Mouse (Mus musculus) midbrain, embryonic 15.5 days (tissue): ENCODE measurements at regions not wholly inside any gene's neighbourhood (a gene's known extent, or its start where the extent isn't known, plus 50 kb on each side); places are given as distances from the start of the nearest gene placed in this dataset.

ENCODE experiments used
- ATAC-seq: fragments of 200-750 bp; cut with Nextera tagmentation; replicated peaks from 2 replicates; pipeline ENCODE4 v1.8.0; 2017; ENCODE audit warnings: moderate TSS enrichment
- H3K27ac ChIP-seq: fragments of 300-500 bp; sonication (generic); 2 replicates; pipeline ENCODE4 v1.5.1; 2015; ENCODE audit warnings: mild to moderate bottlenecking, inconsistent platforms
- H3K27me3 ChIP-seq: fragments of 300-500 bp; sonication (generic); replicated peaks from 2 replicates; pipeline ENCODE4 v1.6.1; 2015; ENCODE audit warnings: inconsistent platforms
- H3K36me3 ChIP-seq: fragments of 300-500 bp; sonication (generic); replicated peaks from 2 replicates; pipeline ENCODE4 v1.6.1; 2015; ENCODE audit warnings: inconsistent platforms
- H3K4me1 ChIP-seq: fragments of 300-500 bp; sonication (generic); 2 replicates; pipeline ENCODE4 v1.6.1; 2015; ENCODE audit warnings: inconsistent platforms
- H3K4me2 ChIP-seq: fragments of 300-500 bp; sonication (generic); 2 replicates; pipeline ENCODE4 v1.6.1; 2015; ENCODE audit warnings: inconsistent platforms, mild to moderate bottlenecking, moderate library complexity
- H3K4me3 ChIP-seq: fragments of 300-500 bp; sonication (generic); 2 replicates; pipeline ENCODE4 v1.5.1; 2015; ENCODE audit warnings: mild to moderate bottlenecking, inconsistent platforms
- H3K9ac ChIP-seq: fragments of 300-500 bp; sonication (generic); 2 replicates; pipeline ENCODE4 v1.6.1; 2015; ENCODE audit warnings: mild to moderate bottlenecking, inconsistent platforms
- H3K9me3 ChIP-seq: fragments of 300-500 bp; sonication (generic); 2 replicates; pipeline ENCODE4 v1.6.1; 2016; ENCODE audit warnings: inconsistent platforms
- WGBS: fragments of 180-500 bp; shearing (Covaris S2); methylation state at CpG from one replicate; pipeline ENCODE4 v1.1.7; 2015; ENCODE audit warnings: mixed read lengths; 5-methylcytosine and 5-hydroxymethylcytosine counted together

DNA sequence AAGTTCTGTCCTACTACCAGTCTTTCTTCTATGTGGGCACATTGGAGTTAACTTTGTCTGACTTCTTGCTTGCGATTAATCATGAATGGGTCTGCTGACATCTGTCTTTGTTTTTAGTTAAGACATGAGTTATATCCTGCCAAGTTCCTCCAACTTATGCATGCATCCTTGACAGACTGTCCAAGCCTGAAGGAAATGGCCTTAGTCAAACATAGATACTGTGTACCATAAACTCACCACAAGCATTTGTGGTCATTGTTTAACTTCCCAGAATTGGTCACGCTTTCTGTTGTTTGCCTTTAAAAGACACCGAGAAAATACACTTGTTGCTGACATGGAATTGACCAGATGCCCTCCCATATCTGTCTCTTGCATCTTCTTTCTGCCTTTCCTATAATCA lies 519.4 kb upstream of the Hs6st1 start:
- Histone ChIP-seq H3K9me3 (no peaks in the 10 kb centered on the region), H3K4me2 (no peak overlapping the region), H3K4me3 (no peak overlapping the region), H3K27me3 (no peaks in the 10 kb centered on the region), H3K9ac (no peak overlapping the region), H3K36me3 (no peaks in the 10 kb centered on the region), H3K4me1 (no peaks in the 10 kb centered on the region), H3K27ac (no peak overlapping the region)
- 89% methylated on average over 3 of the region's 3 CpGs for WGBS
- no peak for ATAC-seq

DNA sequence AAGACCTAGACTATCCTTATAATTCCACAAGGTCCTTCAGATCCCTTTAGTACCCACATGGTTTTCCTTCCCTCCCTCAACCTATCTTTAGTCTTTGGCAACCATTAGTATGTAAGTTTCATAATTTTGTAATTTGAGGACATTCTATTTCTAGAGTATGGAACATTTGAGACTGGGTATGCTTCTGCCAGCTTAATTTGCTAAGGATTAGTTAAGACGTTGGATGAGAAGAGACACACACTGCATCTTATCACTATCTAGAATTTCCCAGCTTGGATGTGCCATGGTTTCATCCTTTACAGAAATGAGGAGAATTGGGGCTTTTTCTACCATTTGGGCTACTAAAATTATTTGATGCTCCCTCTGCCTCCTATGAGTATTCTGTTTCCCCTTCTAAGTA lies 516.7 kb upstream of the Hs6st1 start:
- Histone ChIP-seq H3K4me2 (no peak overlapping the region), H3K27ac (no peak overlapping the region), H3K4me1 (no peaks in the 10 kb centered on the region), H3K9me3 (no peaks in the 10 kb centered on the region), H3K36me3 (no peaks in the 10 kb centered on the region), H3K9ac (no peak overlapping the region), H3K4me3 (no peak overlapping the region), H3K27me3 (no peaks in the 10 kb centered on the region)
- ATAC-seq: no peak
- 86% methylated on average over 1 of the region's 1 CpGs for WGBS

DNA sequence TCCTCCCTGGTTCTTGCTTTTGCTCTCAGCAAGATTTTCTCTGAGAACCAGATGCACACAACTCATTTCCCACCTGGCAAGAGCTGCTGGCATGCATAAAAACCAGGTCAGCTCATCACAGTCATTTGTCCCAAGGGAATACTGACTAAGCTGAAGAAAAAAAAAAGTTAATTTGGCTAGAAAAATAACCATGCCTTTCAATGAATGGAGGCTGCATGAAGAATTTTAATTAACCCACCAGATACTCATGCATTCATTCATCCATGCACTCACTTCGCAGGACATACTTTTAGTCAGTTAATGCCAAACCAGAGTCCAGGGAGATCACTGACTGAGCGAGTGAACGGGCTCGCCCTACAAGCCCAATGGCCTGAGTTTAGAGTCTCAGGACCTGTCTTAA lies 505.4 kb upstream of the Hs6st1 start:
- Histone ChIP-seq H3K27ac (no peak overlapping the region), H3K4me1 (no peaks in the 10 kb centered on the region), H3K36me3 (no peaks in the 10 kb centered on the region), H3K9me3 (no peaks in the 10 kb centered on the region), H3K4me2 (no peak overlapping the region), H3K27me3 (no peaks in the 10 kb centered on the region), H3K4me3 (no peak overlapping the region), H3K9ac (no peak overlapping the region)
- ATAC-seq: no peak
- 91% methylated on average over 4 of the region's 4 CpGs for WGBS

DNA sequence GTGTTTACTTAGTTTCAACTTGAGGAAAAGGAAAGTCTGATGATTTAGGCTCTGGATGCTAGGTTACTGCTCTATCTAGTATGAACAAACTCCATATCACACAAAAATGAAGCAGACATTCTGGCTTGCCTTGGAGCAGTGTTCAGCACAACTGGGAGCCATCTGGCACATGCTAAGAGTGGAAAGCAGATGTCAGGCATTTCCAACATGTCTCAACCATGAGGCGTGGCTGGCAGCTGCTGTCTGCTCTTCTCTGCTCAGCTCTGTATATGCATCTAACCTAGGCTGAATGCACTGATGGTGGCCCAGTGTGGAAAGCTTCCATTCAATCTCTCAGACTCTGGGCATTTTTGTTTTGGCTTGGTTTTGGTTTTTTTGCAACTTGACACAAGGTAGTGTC lies 493.0 kb upstream of the Hs6st1 start:
- H3K27me3 ChIP-seq: no peaks in the 10 kb centered on the region
- H3K4me2 ChIP-seq: no peak overlapping the region
- WGBS: 70% methylated on average over 1 of the region's 1 CpGs
- no peaks in the 10 kb centered on the region for H3K36me3 ChIP-seq
- no peaks in the 10 kb centered on the region for H3K4me1 ChIP-seq
- no peaks in the 10 kb centered on the region for H3K9me3 ChIP-seq
- no peak overlapping the region for H3K9ac ChIP-seq
- H3K4me3 ChIP-seq: no peak overlapping the region
- H3K27ac ChIP-seq: no peak overlapping the region
- ATAC-seq: no peak

DNA sequence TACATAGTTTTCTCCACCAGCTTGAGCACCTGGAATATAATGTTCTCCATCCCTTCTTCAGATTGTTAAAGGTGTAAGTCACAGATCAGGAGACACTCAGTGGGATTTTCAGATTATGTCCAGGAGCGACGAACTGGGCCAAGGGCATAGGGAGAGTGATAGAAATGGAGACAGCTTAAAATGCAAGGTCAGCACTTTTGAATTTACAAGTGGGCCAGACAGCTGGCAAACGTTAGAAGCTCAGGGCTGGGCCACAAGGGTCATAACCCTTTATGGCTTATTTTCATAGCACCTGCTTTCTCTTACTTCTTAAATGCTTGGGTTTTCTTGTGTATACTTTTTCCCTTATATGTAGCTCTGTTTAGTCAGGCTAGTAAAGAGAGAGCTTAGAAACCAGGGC lies 488.8 kb upstream of the Hs6st1 start:
- H3K9me3 ChIP-seq: no peaks in the 10 kb centered on the region
- no peak for ATAC-seq
- no peak overlapping the region for H3K27ac ChIP-seq
- H3K4me2 ChIP-seq: no peak overlapping the region
- H3K9ac ChIP-seq: no peak overlapping the region
- H3K27me3 ChIP-seq: no peaks in the 10 kb centered on the region
- no peaks in the 10 kb centered on the region for H3K4me1 ChIP-seq
- H3K4me3 ChIP-seq: no peak overlapping the region
- H3K36me3 ChIP-seq: no peaks in the 10 kb centered on the region
- WGBS: 65% methylated on average over 3 of the region's 3 CpGs

DNA sequence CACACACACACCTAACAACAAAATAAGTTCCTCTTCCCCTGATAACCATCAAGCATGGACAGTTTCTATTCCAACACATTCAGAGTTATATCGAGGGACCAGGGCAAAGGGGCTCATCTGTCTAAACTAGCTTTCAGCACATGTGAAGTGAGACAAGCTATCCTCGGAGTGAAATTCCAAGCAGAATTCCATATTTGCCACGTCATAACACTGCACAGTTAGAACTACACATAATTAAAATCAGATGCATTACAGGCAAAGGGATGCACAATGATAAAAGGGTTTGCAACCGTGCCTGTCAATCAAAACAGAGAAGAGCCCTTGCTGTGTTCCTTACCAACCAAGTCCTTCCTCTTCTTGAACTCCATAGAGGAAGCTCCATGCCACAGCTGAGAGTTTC lies 488.2 kb upstream of the Hs6st1 start:
- Histone ChIP-seq H3K36me3 (no peaks in the 10 kb centered on the region), H3K4me2 (no peak overlapping the region), H3K27ac (no peak overlapping the region), H3K27me3 (no peaks in the 10 kb centered on the region), H3K9me3 (no peaks in the 10 kb centered on the region), H3K4me3 (no peak overlapping the region), H3K9ac (no peak overlapping the region), H3K4me1 (no peaks in the 10 kb centered on the region)
- WGBS: 73% methylated on average over 4 of the region's 4 CpGs
- no peak for ATAC-seq

DNA sequence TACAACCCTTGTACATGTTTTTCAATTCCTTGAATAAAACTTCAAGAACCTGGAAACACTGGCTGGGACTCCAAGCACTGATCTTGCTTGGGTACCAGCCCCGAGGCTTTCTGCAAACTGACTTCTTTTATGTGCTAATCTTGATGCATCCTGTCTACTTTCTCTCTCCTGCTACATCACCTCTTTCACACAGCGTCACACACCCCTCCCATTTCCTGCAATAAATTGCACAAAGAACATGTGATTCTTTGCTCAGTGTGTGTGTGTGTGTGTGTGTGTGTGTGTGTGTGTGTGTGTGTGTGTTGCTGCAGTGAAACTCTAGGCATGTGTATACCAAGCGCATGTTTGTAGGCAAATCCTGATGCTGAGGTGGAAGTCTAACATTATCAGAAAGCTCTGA lies 487.7 kb upstream of the Hs6st1 start:
- no peaks in the 10 kb centered on the region for H3K9me3 ChIP-seq
- no peak overlapping the region for H3K9ac ChIP-seq
- no peaks in the 10 kb centered on the region for H3K27me3 ChIP-seq
- no peak overlapping the region for H3K27ac ChIP-seq
- no peak overlapping the region for H3K4me3 ChIP-seq
- ATAC-seq: no peak; the same call in 1 of the 2 replicates
- H3K4me2 ChIP-seq: no peak overlapping the region
- 61% methylated on average over 3 of the region's 3 CpGs for WGBS
- H3K4me1 ChIP-seq: 0 out of 2 replicates have a peak, but pooled peaks cover under 1% of the 10 kb centered on the region
- no peaks in the 10 kb centered on the region for H3K36me3 ChIP-seq

DNA sequence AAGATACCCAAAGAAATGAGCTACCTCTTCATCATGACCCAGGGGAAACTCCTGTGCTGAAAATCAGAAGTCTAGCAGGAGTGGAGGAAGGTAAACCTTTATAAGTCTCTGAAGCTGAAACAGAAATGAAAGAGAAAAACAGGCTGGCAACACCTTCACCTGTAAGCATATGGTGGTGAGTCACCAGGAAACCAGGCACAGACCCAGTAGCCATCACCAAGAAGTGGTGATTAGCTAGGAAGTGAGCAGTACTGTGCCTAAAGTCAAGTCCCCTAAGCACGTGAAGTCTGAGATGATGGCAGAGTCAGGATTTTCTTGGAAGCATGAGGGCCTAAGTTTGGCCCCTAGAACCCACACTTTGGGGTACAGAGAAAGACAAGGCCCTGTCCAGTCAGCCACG lies 480.3 kb upstream of the Hs6st1 start:
- no peaks in the 10 kb centered on the region for H3K36me3 ChIP-seq
- WGBS: 87% methylated on average over 2 of the region's 2 CpGs
- no peaks in the 10 kb centered on the region for H3K27me3 ChIP-seq
- no peak for ATAC-seq
- no peak overlapping the region for H3K4me3 ChIP-seq
- no peak overlapping the region for H3K4me2 ChIP-seq
- no peak overlapping the region for H3K27ac ChIP-seq
- no peak overlapping the region for H3K9ac ChIP-seq
- no peaks in the 10 kb centered on the region for H3K9me3 ChIP-seq
- peaks cover 14% of the 10 kb centered on the region; the same call in 1 of the 2 replicates for H3K4me1 ChIP-seq

DNA sequence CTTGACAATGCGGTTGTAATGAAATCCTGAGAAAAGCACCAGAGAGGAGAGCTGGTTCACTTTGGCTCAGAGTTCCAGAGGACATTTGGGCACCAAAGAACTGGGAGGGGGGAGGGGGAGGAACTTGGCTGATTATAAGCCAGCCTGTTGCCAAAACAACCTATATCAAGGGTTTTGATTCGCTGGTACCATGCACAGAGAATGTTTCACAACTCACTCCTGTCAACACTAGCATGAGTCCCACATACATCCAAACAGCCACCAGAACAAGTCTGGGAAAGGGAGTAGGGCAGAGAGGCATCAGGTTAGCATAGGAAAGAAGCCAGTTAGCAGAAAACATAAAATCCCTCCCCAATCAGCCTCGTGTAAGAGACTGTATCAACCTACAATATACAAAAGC lies 479.3 kb upstream of the Hs6st1 start:
- Histone ChIP-seq H3K9me3 (no peaks in the 10 kb centered on the region), H3K4me3 (no peak overlapping the region), H3K27ac (no peak overlapping the region), H3K4me1 (peaks cover 14% of the 10 kb centered on the region; the same call in 1 of the 2 replicates), H3K4me2 (no peak overlapping the region), H3K9ac (no peak overlapping the region), H3K36me3 (no peaks in the 10 kb centered on the region), H3K27me3 (no peaks in the 10 kb centered on the region)
- no peak for ATAC-seq
- WGBS: 74% methylated on average over 3 of the region's 3 CpGs

DNA sequence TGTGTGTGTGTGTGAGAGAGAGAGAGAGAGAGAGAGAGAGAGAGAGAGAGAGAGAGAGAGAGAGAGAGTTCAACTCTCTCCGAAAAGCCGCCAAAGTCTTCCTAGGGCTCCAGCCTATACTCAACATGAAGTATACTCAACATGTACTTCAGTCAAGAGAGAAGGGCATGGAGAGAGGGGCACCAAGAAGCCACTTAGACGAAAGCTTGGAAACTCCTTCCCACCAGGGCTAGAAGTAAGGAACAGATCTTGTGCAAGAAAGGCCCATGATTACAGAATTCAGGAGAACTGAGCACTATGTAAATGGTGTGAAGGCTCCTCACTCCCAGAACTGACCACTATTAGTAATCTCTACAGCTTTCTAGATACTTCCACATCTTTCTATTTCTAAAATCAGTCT lies 467.4 kb upstream of the Hs6st1 start:
- no peaks in the 10 kb centered on the region for H3K27me3 ChIP-seq
- ATAC-seq: no peak
- no peaks in the 10 kb centered on the region for H3K36me3 ChIP-seq
- H3K4me1 ChIP-seq: no peaks in the 10 kb centered on the region
- no peak overlapping the region for H3K4me2 ChIP-seq
- no peak overlapping the region for H3K4me3 ChIP-seq
- H3K27ac ChIP-seq: no peak overlapping the region
- no peaks in the 10 kb centered on the region for H3K9me3 ChIP-seq
- no peak overlapping the region for H3K9ac ChIP-seq
- 99% methylated on average over 3 of the region's 3 CpGs for WGBS

DNA sequence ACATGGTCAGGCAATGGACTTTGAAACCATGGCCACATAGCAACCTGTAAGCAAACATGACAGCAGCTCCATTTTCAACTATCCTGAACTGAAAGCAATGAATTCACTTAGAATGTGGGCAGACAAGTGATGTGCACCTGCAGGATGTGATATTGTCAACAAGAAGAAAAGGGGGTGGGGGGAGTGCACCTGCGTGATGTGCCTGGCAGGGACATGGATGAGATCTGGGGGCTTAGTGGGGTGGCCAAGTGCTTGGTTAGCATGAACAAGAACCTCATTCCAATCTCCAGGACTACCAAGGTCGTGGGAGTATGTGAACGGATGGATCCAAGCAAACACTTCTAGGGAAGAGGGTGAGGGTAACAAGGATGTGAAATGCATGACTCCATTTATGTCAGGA lies 453.1 kb upstream of the Hs6st1 start:
- H3K27ac ChIP-seq: no peak overlapping the region
- H3K9me3 ChIP-seq: no peaks in the 10 kb centered on the region
- no peaks in the 10 kb centered on the region for H3K4me1 ChIP-seq
- H3K4me2 ChIP-seq: no peak overlapping the region
- no peaks in the 10 kb centered on the region for H3K27me3 ChIP-seq
- 78% methylated on average over 3 of the region's 3 CpGs for WGBS
- H3K4me3 ChIP-seq: no peak overlapping the region
- ATAC-seq: no peak
- no peak overlapping the region for H3K9ac ChIP-seq
- no peaks in the 10 kb centered on the region for H3K36me3 ChIP-seq

DNA sequence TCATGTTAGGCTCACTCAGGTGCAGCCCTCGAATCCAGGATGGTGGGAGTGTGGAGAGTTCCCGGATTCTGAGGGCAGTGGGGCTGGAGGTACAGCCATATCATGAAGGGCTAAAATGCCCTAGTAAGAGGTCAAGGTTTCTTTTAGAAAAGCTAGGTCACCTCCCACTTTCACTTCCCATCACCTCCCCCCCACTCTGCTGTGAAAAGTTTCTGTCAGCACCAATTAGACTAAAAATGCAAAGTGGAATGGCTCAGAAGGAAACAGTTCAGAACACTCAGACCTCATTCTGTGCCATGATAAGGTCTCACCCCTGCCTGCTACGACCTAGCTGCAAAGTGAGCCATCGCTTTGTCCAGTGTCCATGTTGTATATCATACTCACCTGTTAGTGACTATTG lies 448.7 kb upstream of the Hs6st1 start:
- no peaks in the 10 kb centered on the region for H3K9me3 ChIP-seq
- H3K27ac ChIP-seq: no peak overlapping the region
- H3K36me3 ChIP-seq: no peaks in the 10 kb centered on the region
- H3K4me2 ChIP-seq: no peak overlapping the region
- H3K9ac ChIP-seq: no peak overlapping the region
- no peak overlapping the region for H3K4me3 ChIP-seq
- no peak for ATAC-seq
- no peaks in the 10 kb centered on the region for H3K4me1 ChIP-seq
- WGBS: 83% methylated on average over 4 of the region's 4 CpGs
- H3K27me3 ChIP-seq: no peaks in the 10 kb centered on the region

DNA sequence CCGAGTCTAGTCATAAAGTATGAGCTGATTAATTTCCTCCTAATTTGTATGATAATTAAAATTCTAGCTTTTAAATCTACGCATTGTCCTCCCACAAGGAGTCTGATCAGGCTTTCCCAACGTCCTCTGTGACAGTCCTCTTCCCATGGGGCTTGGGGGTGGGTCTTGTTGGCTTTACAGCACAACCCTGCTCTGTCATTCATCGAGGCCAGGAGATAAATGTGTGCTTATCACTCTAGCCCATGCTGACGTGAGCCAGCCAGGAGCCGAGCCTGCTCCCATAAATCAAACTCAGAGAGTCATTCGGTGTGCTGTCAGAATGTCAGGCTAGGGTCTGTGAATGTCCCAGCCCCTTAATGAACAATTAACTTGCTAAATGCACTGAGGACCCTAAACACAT lies 425.6 kb upstream of the Hs6st1 start:
- ATAC-seq: no peak
- no peak overlapping the region for H3K27ac ChIP-seq
- no peaks in the 10 kb centered on the region for H3K4me1 ChIP-seq
- H3K9me3 ChIP-seq: no peaks in the 10 kb centered on the region
- 58% methylated on average over 7 of the region's 7 CpGs for WGBS
- no peak overlapping the region for H3K4me3 ChIP-seq
- no peaks in the 10 kb centered on the region for H3K27me3 ChIP-seq
- H3K9ac ChIP-seq: no peak overlapping the region
- no peak overlapping the region for H3K4me2 ChIP-seq
- H3K36me3 ChIP-seq: no peaks in the 10 kb centered on the region
